Mouse (Mus musculus) neural tube, embryonic 11.5 days (tissue): Measurements from ENCODE around the gene BC052040. TPM values are rescaled to one million over a fixed set of nuclear protein-coding genes. Genes with fewer than 3 reads are reported as not detected.

Experiments used
- ATAC-seq: fragments of 200-750 bp; cut with Nextera tagmentation; 2 replicates; pipeline ENCODE4 v1.8.0; 2017; ENCODE audit warnings: moderate number of reproducible peaks, mild to moderate bottlenecking, moderate TSS enrichment, moderate library complexity; ENCODE audit not compliant: insufficient read depth, low FRiP score, low TSS enrichment
- DNase-seq: peaks from one replicate; pipeline ENCODE4 v3.0.0-alpha.2; 2015; ENCODE audit warnings: low spot score
- H3K27ac ChIP-seq: fragments of 300-500 bp; sonication (generic); 2 replicates; pipeline ENCODE4 v1.5.1; 2014; ENCODE audit warnings: low read depth, mild to moderate bottlenecking, low read length
- H3K27me3 ChIP-seq: fragments of 300-500 bp; sonication (generic); 2 replicates; pipeline ENCODE4 v1.6.1; 2014; ENCODE audit warnings: mild to moderate bottlenecking, low read length, mixed read lengths; ENCODE audit not compliant: control insufficient read depth, insufficient read depth
- H3K36me3 ChIP-seq: fragments of 300-500 bp; sonication (generic); 2 replicates; pipeline ENCODE4 v1.6.1; 2014; ENCODE audit warnings: mild to moderate bottlenecking, low read length, moderate library complexity, mixed read lengths; ENCODE audit not compliant: control insufficient read depth, insufficient read depth
- H3K4me1 ChIP-seq: fragments of 300-500 bp; sonication (generic); 2 replicates; pipeline ENCODE4 v1.6.1; 2014; ENCODE audit warnings: low read length, mixed read lengths; ENCODE audit not compliant: control insufficient read depth, insufficient read depth
- H3K4me2 ChIP-seq: fragments of 300-500 bp; sonication (generic); 2 replicates; pipeline ENCODE4 v1.6.1; 2014; ENCODE audit warnings: low read depth, mild to moderate bottlenecking, moderate library complexity
- H3K4me3 ChIP-seq: fragments of 300-500 bp; sonication (generic); 2 replicates; pipeline ENCODE4 v1.5.1; 2014; ENCODE audit warnings: low read depth, low read length
- H3K9ac ChIP-seq: fragments of 300-500 bp; sonication (generic); 2 replicates; pipeline ENCODE4 v1.6.1; 2014; ENCODE audit warnings: mild to moderate bottlenecking, low read length
- H3K9me3 ChIP-seq: fragments of 300-500 bp; sonication (generic); 2 replicates; pipeline ENCODE4 v1.6.1; 2016; ENCODE audit warnings: low read length; ENCODE audit not compliant: control insufficient read depth
- WGBS: fragments of 180-500 bp; shearing (Covaris S2); extraction: QIAGEN DNeasy Blood & Tissue Kit; methylation state at CpG from one replicate; pipeline ENCODE4 v1.1.7; 2014; 5-methylcytosine and 5-hydroxymethylcytosine counted together
- polyA plus RNA-seq: library from polyadenylated mRNA; unstranded; fragments of >200 nt; fragmentation: Nextera tagmentation; extraction: Ambion mirVana; gene quantifications from 2 replicates; pipeline ENCODE4 v1.2.1, GENCODE M21; 2014

BC052040 gene
- 16.9 and 19.9 TPM in 2 replicates for polyA plus RNA-seq

DNA sequence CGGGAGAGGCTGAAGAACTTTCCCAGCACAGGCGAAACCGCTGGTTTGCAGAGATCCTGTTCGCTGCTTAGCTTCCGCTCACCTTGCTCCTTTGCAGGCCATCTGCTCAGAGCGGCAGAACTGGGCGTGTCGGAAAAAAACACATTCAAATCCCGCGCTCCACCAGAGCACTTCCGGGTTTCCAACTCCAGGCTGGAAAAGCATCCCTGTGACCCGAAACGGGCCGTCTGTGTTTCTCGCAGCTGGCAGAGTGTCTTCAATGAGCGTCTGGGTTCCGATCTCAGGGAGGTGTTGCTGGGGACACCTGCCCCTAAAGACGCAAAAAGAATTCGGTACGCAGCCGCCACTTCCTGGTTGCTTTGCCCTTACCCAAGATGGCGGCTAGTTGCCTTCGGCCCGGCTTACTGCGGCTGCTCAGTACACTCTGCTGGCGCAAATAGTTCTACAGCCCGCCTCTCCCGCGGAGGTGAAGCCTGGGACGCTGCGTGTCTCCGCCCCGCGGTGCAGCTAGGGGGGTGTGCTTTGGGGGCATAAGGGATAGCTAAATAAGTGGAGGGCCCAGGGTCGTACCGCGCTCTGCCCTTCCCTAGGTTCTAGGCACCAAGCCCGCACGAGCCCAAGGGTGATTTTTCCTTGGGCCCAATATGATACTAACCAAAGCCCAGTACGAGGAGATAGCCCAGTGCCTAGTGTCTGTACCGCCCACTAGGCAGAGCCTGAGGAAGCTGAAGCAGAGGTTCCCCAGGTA lies at the start of gene BC052040:
Gene BC052040 (plus strand): TSS at position 476 of the 748 bp plus-strand sequence.
- Histone ChIP-seq H3K4me2 (peak within 1 kb of the TSS; percentile 64), H3K9me3 (no peaks in the 10 kb centered on the region), H3K27me3 (no peaks in the 10 kb centered on the region), H3K9ac (peak within 1 kb of the TSS; percentile 62), H3K4me3 (peak within 1 kb of the TSS; percentile 65), H3K36me3 (no peaks in the 10 kb centered on the region), H3K4me1 (peaks cover 20% of the 10 kb centered on the region), H3K27ac (no peak within 1 kb of the TSS)
- ATAC-seq (peak; percentile 96), DNase-seq (peak; percentile 93)
- under 1% methylated on average over 41 of the region's 41 CpGs for WGBS

DNA sequence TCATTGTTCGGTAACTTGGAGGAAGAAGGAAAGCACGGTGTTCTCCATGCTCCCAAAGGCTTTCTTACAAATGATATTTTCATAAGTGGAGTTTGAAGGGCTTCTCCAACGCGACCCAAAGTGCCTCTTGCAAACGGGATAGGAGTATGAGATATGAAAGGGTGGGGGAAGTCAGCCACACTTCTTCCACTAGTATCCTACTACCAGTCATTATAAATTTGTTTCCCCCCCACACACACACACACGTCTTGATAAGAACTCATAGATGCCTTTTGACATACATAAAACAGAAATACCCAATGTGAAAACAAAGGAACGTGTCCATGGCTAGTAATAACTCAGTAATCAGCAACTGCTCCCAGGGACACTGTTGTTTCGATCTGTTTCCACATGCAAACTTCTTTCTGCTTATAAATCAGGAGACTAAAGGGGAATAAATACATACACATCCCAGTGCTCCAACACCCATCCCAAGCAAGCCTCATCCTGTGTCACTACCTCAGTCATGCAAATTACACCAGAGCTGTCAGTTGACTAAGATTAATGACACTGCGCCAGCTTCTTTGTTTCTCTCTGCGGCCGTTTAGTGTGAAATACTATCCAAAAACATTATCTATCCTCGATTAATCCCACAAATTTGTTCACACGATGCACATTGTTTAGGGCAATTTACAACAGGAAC lies 43.4 kb upstream of the BC052040 start:
- Histone ChIP-seq H3K9ac (no peak overlapping the region), H3K9me3 (no peaks in the 10 kb centered on the region), H3K27ac (peak overlapping the region; percentile 11; the same call in 1 of the 2 replicates), H3K36me3 (no peaks in the 10 kb centered on the region), H3K4me2 (no peak overlapping the region), H3K27me3 (no peaks in the 10 kb centered on the region), H3K4me1 (peaks cover 14% of the 10 kb centered on the region), H3K4me3 (no peak overlapping the region)
- DNase-seq (peak; percentile 61), ATAC-seq (peak; percentile 94)
- 31% methylated on average over 13 of the region's 13 CpGs for WGBS

DNA sequence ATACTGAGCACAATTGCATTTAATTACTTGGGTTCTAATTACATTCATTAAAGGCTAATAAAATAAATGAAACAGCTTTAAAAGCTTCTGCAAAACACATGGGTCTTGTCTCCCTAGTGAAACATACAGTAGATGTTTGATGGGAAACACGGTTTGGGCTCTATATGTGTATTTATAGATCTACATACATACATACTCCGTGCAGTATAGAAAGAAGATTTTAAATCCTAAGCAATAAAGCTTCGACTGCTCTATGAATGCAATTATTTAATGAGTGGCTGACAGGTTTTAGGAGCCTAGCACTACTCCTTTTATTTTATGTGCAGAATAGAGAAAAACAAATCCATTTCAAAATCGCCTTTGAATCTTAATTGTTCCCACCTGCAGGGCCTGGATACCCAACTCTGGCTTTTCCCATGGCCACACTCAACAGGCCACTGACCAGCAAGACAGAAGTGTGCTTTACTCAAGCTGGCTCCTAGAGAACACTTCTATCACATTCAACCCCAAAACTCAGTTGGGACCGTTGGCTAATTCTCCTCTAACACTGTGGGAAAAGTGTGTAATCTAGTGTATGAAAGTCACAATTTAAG lies 42.7 kb upstream of the BC052040 start:
- ATAC-seq: peak; percentile 35
- no peak overlapping the region for H3K4me2 ChIP-seq

DNA sequence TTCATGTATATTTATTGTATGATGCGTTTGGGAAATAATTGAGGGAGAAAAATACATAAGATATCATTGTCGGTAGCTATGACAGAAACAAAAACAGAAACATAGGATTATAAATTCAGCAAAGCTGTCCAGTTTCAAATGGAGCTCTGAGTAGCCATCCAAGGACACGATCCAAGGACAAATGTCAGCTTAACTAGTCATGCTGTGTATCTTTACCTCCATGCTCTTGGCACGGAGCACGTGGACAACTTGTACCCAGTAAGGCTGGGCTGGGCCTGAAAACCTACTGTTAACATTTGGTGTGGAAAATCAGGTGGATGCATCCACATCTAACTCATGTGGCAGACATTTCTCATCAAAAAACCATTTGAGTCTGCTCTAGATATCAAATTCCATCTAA lies 41.8 kb upstream of the BC052040 start:
- ATAC-seq (no peak), DNase-seq (no peak)
- no peaks in the 10 kb centered on the region for H3K36me3 ChIP-seq
- H3K4me1 ChIP-seq: peaks cover 15% of the 10 kb centered on the region
- no peak overlapping the region for H3K27ac ChIP-seq
- no peaks in the 10 kb centered on the region for H3K27me3 ChIP-seq
- H3K9me3 ChIP-seq: no peaks in the 10 kb centered on the region
- WGBS: 91% methylated on average over 5 of the region's 5 CpGs
- no peak overlapping the region for H3K4me2 ChIP-seq
- no peak overlapping the region for H3K4me3 ChIP-seq
- H3K9ac ChIP-seq: no peak overlapping the region

More for the DNA sequence above, 42.7 kb upstream of the BC052040 start:
- Histone ChIP-seq H3K27me3 (no peaks in the 10 kb centered on the region), H3K4me1 (peaks cover 15% of the 10 kb centered on the region), H3K36me3 (no peaks in the 10 kb centered on the region), H3K9ac (no peak overlapping the region), H3K9me3 (no peaks in the 10 kb centered on the region), H3K27ac (peak overlapping the region; percentile 11; the same call in 1 of the 2 replicates), H3K4me3 (no peak overlapping the region)
- whole genome bisulfite sequencing: 50% methylated on average over 5 of the region's 5 CpGs
- no peak for DNase-seq

- DNase-seq (no peak), ATAC-seq (no peak)
- Histone ChIP-seq H3K4me1 (peaks cover 15% of the 10 kb centered on the region), H3K4me2 (no peak overlapping the region), H3K9ac (no peak overlapping the region), H3K9me3 (no peaks in the 10 kb centered on the region), H3K36me3 (no peaks in the 10 kb centered on the region), H3K27ac (no peak overlapping the region; the same call in 1 of the 2 replicates), H3K4me3 (no peak overlapping the region), H3K27me3 (no peaks in the 10 kb centered on the region)
- WGBS: 40% methylated on average over 11 of the region's 11 CpGs
Measured at GRCm38 (mm10) chr2:115542401-115543123, 39.0 kb upstream of the BC052040 start.

DNA sequence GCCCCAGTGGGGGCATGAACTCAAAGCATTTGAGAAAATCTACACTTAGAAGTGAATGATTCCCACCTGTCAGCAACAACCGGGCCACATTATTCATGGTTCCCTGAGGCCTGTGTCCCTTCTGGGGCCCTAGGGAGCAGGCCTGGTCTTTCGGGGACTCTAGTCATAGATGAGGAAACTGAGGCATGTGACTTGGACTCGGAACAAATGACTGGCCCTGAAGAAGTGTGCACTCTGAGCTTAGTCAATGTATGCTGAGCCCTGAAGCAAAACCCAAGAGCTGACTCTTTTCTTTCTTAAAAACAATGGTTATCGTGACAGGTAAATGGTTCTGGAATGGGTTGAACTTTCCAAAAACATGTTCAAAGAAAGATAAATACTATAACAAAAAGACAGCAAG lies 38.3 kb upstream of the BC052040 start:
- H3K9me3 ChIP-seq: no peaks in the 10 kb centered on the region
- H3K27ac ChIP-seq: no peak overlapping the region
- H3K36me3 ChIP-seq: no peaks in the 10 kb centered on the region
- DNase-seq (no peak), ATAC-seq (no peak)
- H3K4me2 ChIP-seq: no peak overlapping the region
- H3K9ac ChIP-seq: no peak overlapping the region
- 60% methylated on average over 4 of the region's 4 CpGs for WGBS
- H3K27me3 ChIP-seq: no peaks in the 10 kb centered on the region
- peaks cover 11% of the 10 kb centered on the region for H3K4me1 ChIP-seq
- H3K4me3 ChIP-seq: no peak overlapping the region

GRCm38 (mm10) chr2:115551901-115552300 lies 29.6 kb upstream of the BC052040 start:
- ATAC-seq: no peak
- Histone ChIP-seq H3K27me3 (no peaks in the 10 kb centered on the region), H3K4me2 (no peak overlapping the region), H3K27ac (no peak overlapping the region), H3K9ac (no peak overlapping the region), H3K4me1 (no peaks in the 10 kb centered on the region), H3K9me3 (no peaks in the 10 kb centered on the region), H3K4me3 (no peak overlapping the region), H3K36me3 (no peaks in the 10 kb centered on the region)
- no peak for DNase-seq
- 86% methylated on average over 3 of the region's 3 CpGs for WGBS

DNA sequence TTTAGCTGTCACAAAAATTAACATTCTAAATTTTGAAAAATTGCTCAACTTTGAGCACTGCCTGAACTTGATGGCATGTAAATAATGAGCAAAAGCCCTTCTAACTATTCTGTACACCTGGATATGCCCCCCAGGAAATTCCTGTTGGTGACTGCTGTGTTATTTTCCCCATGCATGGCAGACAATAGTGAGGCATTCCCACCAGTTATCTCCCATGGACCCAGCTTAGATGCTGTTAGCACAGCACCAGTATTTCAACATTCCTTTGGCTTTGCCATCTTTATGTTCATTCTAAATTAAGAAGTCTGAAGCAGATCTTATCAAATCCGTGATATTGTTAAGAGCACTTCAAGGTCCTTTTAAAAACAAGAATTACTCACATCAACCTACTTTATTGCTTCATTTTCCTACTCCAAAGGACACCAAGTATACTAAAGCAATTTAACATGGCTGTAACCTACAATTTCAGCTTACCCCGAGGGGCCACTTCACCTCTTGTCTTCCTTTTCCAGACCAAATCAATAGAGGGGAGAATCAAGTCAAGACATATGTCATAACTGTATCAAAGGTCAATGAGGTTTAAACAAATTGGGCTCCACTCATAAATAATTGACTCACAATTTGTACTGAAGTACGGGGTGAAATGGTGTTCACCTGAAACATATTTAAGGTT lies 19.2 kb upstream of the BC052040 start:
- DNase-seq (no peak), ATAC-seq (no peak)
- H3K4me3 ChIP-seq: no peak overlapping the region
- no peaks in the 10 kb centered on the region for H3K4me1 ChIP-seq
- 74% methylated on average over 3 of the region's 3 CpGs for WGBS
- no peaks in the 10 kb centered on the region for H3K27me3 ChIP-seq
- no peaks in the 10 kb centered on the region for H3K36me3 ChIP-seq
- no peak overlapping the region for H3K4me2 ChIP-seq
- no peaks in the 10 kb centered on the region for H3K9me3 ChIP-seq
- H3K27ac ChIP-seq: no peak overlapping the region
- no peak overlapping the region for H3K9ac ChIP-seq
